23 mouse cellular contexts compared by ENCODE assay signal in genomic region chr1:180836467-180836866, GRCm38 (mm10). TPM values are rescaled to one million over a fixed set of nuclear protein-coding genes. Genes with fewer than 3 reads are reported as not detected.
"Had no signal": no experiment of that assay in that cellular context is flagged by ENCODE, and none has a peak within 500 bp of the region (broad histone marks: within the 10 kb centered on the region; RNA-seq: fewer than 3 reads in every experiment).

No protein-coding gene starts in this region.

RNA-seq across cellular contexts. Expression of gene Lefty2, which starts 56.4 kb away (rescaled TPM):
- total RNA-seq: liver, adult 2 months; megakaryocyte progenitor cell, adult 5-6 weeks; megakaryocyte, adult 5-6 weeks; megakaryocyte-erythroid progenitor cell, adult 5-6 weeks; monocyte, adult 5-6 weeks had no signal
- polyA plus RNA-seq: limb, embryonic 10.5 days; limb, embryonic 12.5 days; liver, adult 2 months; liver, embryonic 11.5 days; liver, embryonic 12.5 days; liver, embryonic 13.5 days; liver, embryonic 14.5 days; liver, embryonic 15.5 days; liver, embryonic 16.5 days; liver, postnatal 0 days; lung, adult 2 months; lung, embryonic 14.5 days; macrophage; midbrain, embryonic 10.5 days; midbrain, embryonic 11.5 days; midbrain, embryonic 12.5 days; myocyte; neural tube, embryonic 11.5 days; neural tube, embryonic 12.5 days had no signal
